Mouse (Mus musculus) heart, embryonic 13.5 days (tissue): Measurements from ENCODE around the gene Agap3. TPM values are rescaled to one million over a fixed set of nuclear protein-coding genes. Genes with fewer than 3 reads are reported as not detected.
A peak's percentile ranks its signal among the peaks of the same experiment; 100 is the strongest.

Experiments
- ATAC-seq: fragments of 200-750 bp; cut with Nextera tagmentation; 2 replicates; pipeline ENCODE4 v1.8.0; 2017; ENCODE audit warnings: moderate TSS enrichment; ENCODE audit not compliant: insufficient number of reproducible peaks, low FRiP score, low TSS enrichment; ENCODE audit errors: extremely low read depth
- H3K27ac ChIP-seq: fragments of 300-500 bp; sonication (generic); replicated peaks from 2 replicates; pipeline ENCODE4 v1.5.1; 2015; ENCODE audit warnings: moderate library complexity, mild to moderate bottlenecking, inconsistent platforms
- H3K27me3 ChIP-seq: fragments of 300-500 bp; sonication (generic); replicated peaks from 2 replicates; pipeline ENCODE4 v1.6.1; 2015; ENCODE audit warnings: mild to moderate bottlenecking, inconsistent platforms
- H3K36me3 ChIP-seq: fragments of 300-500 bp; sonication (generic); 2 replicates; pipeline ENCODE4 v1.6.1; 2015; ENCODE audit warnings: mild to moderate bottlenecking, inconsistent platforms
- H3K4me1 ChIP-seq: fragments of 300-500 bp; sonication (generic); 2 replicates; pipeline ENCODE4 v1.6.1; 2015; ENCODE audit warnings: inconsistent platforms
- H3K4me2 ChIP-seq: fragments of 300-500 bp; sonication (generic); 2 replicates; pipeline ENCODE4 v1.6.1; 2015; ENCODE audit warnings: inconsistent platforms, mild to moderate bottlenecking, moderate library complexity
- H3K4me3 ChIP-seq: fragments of 300-500 bp; sonication (generic); 2 replicates; pipeline ENCODE4 v1.5.1; 2015; ENCODE audit warnings: moderate library complexity, mild to moderate bottlenecking, inconsistent platforms
- H3K9ac ChIP-seq: fragments of 300-500 bp; sonication (generic); 2 replicates; pipeline ENCODE4 v1.6.1; 2015; ENCODE audit warnings: inconsistent platforms, mild to moderate bottlenecking, moderate library complexity
- H3K9me3 ChIP-seq: fragments of 300-500 bp; sonication (generic); 2 replicates; pipeline ENCODE4 v1.6.1; 2016; ENCODE audit warnings: inconsistent platforms
- WGBS: fragments of 180-500 bp; shearing (Covaris S2); methylation state at CpG from one replicate; pipeline ENCODE4 v1.1.7; 2015; ENCODE audit warnings: mixed read lengths; 5-methylcytosine and 5-hydroxymethylcytosine counted together
- polyA plus RNA-seq: library from polyadenylated mRNA; unstranded; fragments of >200 nt; fragmentation: Nextera tagmentation; extraction: Ambion mirVana; gene quantifications from 2 replicates; pipeline ENCODE4 v1.2.1, GENCODE M21; 2015

Gene Agap3
- polyA plus RNA-seq, 1 experiment from 2014 or later: 14.4 TPM

DNA sequence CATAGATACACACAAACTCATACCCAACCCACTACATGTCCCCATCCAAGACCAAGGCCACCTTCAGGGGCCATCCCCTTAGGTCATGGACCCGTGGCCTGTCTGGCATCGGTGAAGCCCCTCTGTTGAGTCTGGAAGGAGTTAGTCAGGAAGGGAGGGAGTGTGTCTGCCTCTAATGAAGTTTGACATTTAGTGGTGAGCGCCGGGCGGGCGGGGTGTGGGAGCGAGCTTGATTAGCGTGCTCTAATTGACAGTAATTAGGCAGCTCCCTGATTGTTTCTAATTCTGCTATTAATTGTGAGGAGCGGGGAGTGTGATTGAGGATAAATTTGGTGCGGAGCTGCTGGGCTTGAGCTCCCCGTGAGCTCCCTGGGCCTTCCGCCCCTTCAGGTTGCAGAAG is 45.5 kb downstream of the Agap3 start:
- no peak for ATAC-seq
- Histone ChIP-seq H3K4me2 (no peak overlapping the region), H3K4me1 (peaks cover 8% of the 10 kb centered on the region; the same call in 1 of the 2 replicates), H3K4me3 (no peak overlapping the region), H3K36me3 (peaks cover 99% of the 10 kb centered on the region), H3K27me3 (0 out of 2 replicates have a peak, but pooled peaks cover 11% of the 10 kb centered on the region), H3K9ac (no peak overlapping the region), H3K9me3 (no peaks in the 10 kb centered on the region), H3K27ac (no peak overlapping the region)
- 82% methylated on average over 12 of the region's 12 CpGs for WGBS

DNA sequence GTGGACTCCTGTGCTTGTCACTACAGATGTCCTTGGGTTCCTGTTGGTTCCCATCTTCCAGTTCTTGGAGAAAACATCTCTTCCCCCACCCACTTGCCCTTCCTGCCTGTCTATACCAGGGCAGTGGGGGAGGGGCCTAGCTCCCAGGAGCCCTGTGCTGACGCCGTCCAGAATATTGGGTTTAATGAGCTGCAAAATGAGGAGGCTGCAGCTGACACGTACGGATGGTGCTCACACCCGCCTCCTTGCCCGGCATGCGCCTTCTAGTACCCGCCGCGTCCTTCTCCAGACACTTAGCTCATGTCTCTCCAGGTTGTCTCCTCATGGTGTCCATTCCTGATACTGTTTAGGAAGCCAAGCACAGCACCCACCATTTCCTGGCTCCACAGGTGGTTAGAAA is 47.1 kb downstream of the Agap3 start:
- H3K36me3 ChIP-seq: peaks cover 88% of the 10 kb centered on the region
- no peak overlapping the region for H3K4me2 ChIP-seq
- H3K27me3 ChIP-seq: peaks cover 22% of the 10 kb centered on the region
- no peak overlapping the region for H3K9ac ChIP-seq
- H3K4me3 ChIP-seq: no peak overlapping the region
- no peak for ATAC-seq
- no peak overlapping the region for H3K27ac ChIP-seq
- WGBS: 90% methylated on average over 10 of the region's 10 CpGs
- peaks cover 8% of the 10 kb centered on the region; the same call in 1 of the 2 replicates for H3K4me1 ChIP-seq
- no peaks in the 10 kb centered on the region for H3K9me3 ChIP-seq

DNA sequence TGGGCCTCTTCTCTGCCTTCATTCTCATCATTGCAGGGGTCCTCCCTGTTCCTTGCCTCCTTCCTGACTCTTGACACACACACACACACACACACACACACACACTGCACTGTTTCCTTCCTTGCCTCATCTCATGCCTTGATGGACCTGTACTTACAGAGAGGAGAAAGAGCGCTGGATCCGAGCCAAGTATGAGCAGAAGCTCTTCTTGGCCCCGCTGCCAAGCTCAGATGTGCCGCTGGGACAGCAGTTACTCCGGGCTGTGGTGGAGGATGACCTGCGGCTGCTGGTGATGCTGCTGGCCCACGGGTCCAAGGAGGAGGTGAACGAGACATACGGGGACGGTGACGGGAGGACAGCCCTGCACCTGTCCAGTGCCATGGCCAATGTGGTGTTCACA is 48.9 kb downstream of the Agap3 start:
- peaks cover 70% of the 10 kb centered on the region for H3K36me3 ChIP-seq
- ATAC-seq: no peak
- 76% methylated on average over 11 of the region's 11 CpGs for WGBS
- H3K27me3 ChIP-seq: peaks cover 40% of the 10 kb centered on the region
- H3K27ac ChIP-seq: no peak overlapping the region
- H3K4me1 ChIP-seq: peaks cover 21% of the 10 kb centered on the region
- H3K9me3 ChIP-seq: no peaks in the 10 kb centered on the region
- no peak overlapping the region for H3K4me3 ChIP-seq
- no peak overlapping the region for H3K4me2 ChIP-seq
- H3K9ac ChIP-seq: no peak overlapping the region

DNA sequence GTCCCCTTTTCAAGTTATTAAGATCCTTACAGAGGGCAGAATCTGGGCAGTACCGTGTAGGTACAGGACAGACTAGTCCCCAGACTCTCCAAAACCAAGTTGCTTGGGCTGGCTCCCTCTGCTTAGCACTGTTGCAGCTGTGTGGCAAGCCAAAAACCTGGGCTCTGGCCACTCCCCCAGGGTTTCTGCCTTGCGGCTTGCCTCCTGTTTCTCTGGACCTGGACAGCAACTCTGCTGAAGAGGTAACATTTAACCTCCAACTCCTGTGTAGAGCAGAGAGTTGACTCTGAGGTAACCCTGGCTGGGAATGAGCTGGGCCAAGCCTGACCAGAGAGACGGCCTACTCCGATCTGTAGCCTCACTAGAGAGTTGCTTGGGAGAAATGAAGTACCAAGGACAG is 50.8 kb downstream of the Agap3 start:
- Histone ChIP-seq H3K9me3 (no peaks in the 10 kb centered on the region), H3K27ac (no peak overlapping the region), H3K36me3 (peaks cover 52% of the 10 kb centered on the region), H3K27me3 (peaks cover 51% of the 10 kb centered on the region), H3K4me1 (peaks cover 21% of the 10 kb centered on the region), H3K4me3 (no peak overlapping the region), H3K4me2 (no peak overlapping the region), H3K9ac (no peak overlapping the region)
- ATAC-seq: no peak
- WGBS: 68% methylated on average over 4 of the region's 4 CpGs

DNA sequence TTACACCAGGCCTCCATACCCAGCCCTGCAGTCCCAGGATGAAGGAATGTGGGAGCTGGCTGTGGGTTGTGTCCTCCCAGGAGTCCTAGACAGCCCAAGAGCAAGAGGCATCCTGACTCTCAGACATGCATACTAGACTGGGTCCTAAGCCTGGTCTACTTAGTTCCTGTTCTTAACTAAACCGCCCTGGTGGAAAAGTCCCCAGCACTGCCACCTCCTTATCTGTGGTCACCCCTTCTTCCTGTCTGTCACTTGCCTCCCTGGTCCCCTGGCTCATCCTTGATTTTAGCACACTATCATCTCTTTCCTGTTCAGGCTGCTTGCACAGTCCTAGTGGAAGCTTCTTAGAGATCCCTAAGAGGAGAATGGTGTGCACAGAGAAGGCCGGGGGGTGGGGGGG is 53.5 kb downstream of the Agap3 start:
- Histone ChIP-seq H3K27me3 (peaks cover 57% of the 10 kb centered on the region), H3K9ac (no peak overlapping the region), H3K27ac (no peak overlapping the region), H3K4me2 (no peak overlapping the region), H3K4me3 (no peak overlapping the region), H3K36me3 (peaks cover 24% of the 10 kb centered on the region), H3K9me3 (peaks cover 4% of the 10 kb centered on the region; the same call in 1 of the 2 replicates), H3K4me1 (peaks cover 20% of the 10 kb centered on the region)
- 24% methylated on average over 2 of the region's 2 CpGs for whole genome bisulfite sequencing
- no peak for ATAC-seq

DNA sequence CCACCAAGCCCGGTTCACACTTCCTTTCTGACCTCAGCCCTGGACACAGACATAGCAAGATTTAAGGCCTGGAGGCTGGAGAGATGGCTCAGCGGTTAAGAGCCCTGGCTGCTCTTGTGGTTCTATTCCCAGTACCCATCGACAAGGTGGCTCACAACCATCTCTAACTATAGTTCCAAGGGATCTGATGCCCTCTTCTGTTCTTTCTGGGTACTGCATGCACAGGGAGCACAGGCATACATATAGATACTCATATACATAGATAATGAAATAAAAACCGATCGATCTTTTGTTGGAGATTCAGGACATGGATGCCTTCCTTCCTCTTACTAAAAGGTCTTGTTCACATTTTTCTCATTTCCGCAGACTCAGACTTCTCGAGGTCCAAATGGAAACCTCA is 56.4 kb downstream of the Agap3 start:
- H3K36me3 ChIP-seq: no peaks in the 10 kb centered on the region
- no peak overlapping the region for H3K4me2 ChIP-seq
- H3K4me1 ChIP-seq: peaks cover 22% of the 10 kb centered on the region
- peaks cover 49% of the 10 kb centered on the region for H3K27me3 ChIP-seq
- H3K4me3 ChIP-seq: no peak overlapping the region
- H3K27ac ChIP-seq: no peak overlapping the region
- WGBS: 88% methylated on average over 7 of the region's 7 CpGs
- no peak overlapping the region for H3K9ac ChIP-seq
- peaks cover 4% of the 10 kb centered on the region; the same call in 1 of the 2 replicates for H3K9me3 ChIP-seq
- ATAC-seq: no peak

DNA sequence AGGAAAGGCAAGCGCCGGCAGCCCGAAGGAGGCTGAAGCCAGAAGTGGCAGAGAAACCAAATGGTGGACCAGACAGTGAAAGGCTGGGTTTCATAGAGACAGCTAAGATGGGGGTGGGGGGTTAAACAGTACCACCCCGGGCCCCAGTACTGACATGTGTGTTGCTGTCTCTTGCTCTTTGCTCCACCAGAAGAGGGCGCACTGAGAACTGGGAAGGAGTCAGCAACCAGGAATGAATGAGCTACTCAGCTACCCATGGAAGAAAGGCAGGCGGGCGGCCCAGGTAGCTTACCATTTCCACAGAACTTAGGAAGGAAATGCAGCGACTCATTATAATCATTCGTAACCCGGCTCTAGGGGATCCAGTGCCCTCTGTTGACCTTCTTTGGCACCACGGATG is 58.7 kb downstream of the Agap3 start:
- ATAC-seq: no peak
- Histone ChIP-seq H3K27ac (no peak overlapping the region), H3K4me3 (no peak overlapping the region), H3K36me3 (no peaks in the 10 kb centered on the region), H3K4me1 (peaks cover 9% of the 10 kb centered on the region), H3K9me3 (peaks cover 4% of the 10 kb centered on the region; the same call in 1 of the 2 replicates), H3K27me3 (peaks cover 41% of the 10 kb centered on the region), H3K9ac (no peak overlapping the region), H3K4me2 (no peak overlapping the region)
- WGBS: 41% methylated on average over 11 of the region's 11 CpGs

DNA sequence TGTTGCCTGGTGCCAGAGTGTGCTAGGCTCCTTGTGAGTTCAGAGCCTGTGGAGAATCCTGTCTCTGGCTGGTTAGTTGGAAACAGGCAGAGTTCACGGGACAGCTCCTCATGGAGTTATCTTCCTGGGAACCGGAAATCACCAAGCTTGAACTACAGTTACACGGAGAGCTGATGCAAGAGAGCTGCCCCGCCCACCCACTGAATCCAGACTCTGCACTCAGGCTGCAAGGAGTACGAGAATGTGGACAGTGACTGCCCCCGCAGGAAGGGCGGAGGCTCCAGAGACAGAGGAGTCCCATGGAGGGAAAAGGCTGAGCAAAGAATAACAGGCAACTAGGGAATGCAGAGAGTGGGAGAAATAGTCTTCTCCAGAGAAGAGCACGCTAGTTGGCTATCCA is 60.3 kb downstream of the Agap3 start:
- Histone ChIP-seq H3K4me2 (no peak overlapping the region), H3K36me3 (no peaks in the 10 kb centered on the region), H3K4me1 (peaks cover 9% of the 10 kb centered on the region), H3K27me3 (peaks cover 41% of the 10 kb centered on the region), H3K4me3 (no peak overlapping the region), H3K27ac (no peak overlapping the region), H3K9me3 (peaks cover 4% of the 10 kb centered on the region; the same call in 1 of the 2 replicates), H3K9ac (no peak overlapping the region)
- WGBS: 32% methylated on average over 8 of the region's 8 CpGs
- no peak for ATAC-seq

DNA sequence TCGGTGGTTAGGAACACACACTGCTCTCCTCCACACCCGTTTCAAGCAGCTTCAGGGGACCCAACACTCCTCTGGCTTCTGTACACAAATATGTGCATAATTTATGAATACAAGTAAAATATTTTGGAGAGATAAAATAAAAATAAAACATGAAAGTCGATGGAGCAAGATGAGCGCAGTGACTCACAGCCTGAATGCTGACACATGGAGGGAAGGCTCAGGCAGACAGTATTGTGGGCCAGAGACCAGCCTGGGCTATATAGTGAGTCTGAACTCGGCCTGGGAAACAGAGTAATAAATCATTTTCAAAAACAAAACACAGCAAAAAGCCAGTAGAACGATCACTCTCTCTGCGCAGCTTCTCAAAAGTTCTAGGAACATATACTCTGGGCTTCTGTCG is 69.4 kb downstream of the Agap3 start:
- Histone ChIP-seq H3K9me3 (no peaks in the 10 kb centered on the region), H3K27ac (no peak overlapping the region), H3K27me3 (peaks cover 93% of the 10 kb centered on the region), H3K9ac (no peak overlapping the region), H3K36me3 (no peaks in the 10 kb centered on the region), H3K4me1 (peaks cover 6% of the 10 kb centered on the region), H3K4me3 (no peak overlapping the region), H3K4me2 (no peak overlapping the region)
- no peak for ATAC-seq
- WGBS: 58% methylated on average over 8 of the region's 8 CpGs

DNA sequence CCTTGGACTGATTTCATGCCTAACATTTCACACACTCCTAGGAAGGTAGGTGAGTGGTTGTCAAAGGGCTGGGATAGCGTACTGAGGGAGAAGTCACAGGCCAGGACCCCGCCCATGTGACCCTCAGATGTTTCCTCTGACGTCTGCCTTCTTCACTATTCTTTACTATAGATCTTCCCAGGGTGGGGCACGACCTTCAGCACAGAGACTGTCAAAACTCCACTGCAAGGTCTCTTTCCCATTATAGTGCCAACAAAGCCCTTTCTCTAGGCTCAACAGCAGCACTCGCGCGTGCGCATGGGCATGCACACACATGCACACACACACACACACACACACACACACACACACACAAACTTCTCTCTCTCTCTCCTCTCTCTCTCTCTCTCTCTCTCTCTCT is 71.8 kb downstream of the Agap3 start:
- ATAC-seq: no peak

DNA sequence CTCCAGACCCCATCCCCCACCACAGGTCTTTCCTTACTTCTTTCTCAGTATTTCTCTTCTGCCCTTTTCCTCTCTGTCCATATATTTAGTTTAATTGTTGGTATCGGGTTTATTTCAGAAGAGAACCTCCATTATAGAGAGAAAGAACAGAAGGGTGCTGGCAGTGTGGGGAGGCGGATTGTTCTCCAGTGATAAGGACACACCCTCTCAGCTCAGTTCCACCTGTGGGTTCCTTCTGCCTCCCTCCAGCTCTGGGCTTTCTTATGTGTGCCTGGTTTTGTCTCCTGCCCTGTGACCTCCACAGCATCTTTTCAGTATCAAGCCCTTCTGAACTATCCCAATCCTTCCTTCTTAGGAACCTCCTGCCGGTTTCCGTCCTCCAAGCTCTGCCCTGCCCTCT is 72.5 kb downstream of the Agap3 start:
- Histone ChIP-seq H3K9me3 (no peaks in the 10 kb centered on the region), H3K36me3 (no peaks in the 10 kb centered on the region), H3K4me2 (no peak overlapping the region), H3K27ac (no peak overlapping the region), H3K27me3 (peaks cover 95% of the 10 kb centered on the region), H3K4me3 (no peak overlapping the region), H3K9ac (no peak overlapping the region), H3K4me1 (peaks cover 15% of the 10 kb centered on the region)
- 16% methylated on average over 4 of the region's 4 CpGs for WGBS
- no peak for ATAC-seq

More for the DNA sequence above, 71.8 kb downstream of the Agap3 start:
- Histone ChIP-seq H3K4me1 (peaks cover 15% of the 10 kb centered on the region), H3K4me3 (no peak overlapping the region), H3K9me3 (no peaks in the 10 kb centered on the region), H3K36me3 (no peaks in the 10 kb centered on the region), H3K9ac (no peak overlapping the region), H3K27me3 (peaks cover 95% of the 10 kb centered on the region), H3K27ac (no peak overlapping the region), H3K4me2 (no peak overlapping the region)
- 55% methylated on average over 8 of the region's 8 CpGs for WGBS

DNA sequence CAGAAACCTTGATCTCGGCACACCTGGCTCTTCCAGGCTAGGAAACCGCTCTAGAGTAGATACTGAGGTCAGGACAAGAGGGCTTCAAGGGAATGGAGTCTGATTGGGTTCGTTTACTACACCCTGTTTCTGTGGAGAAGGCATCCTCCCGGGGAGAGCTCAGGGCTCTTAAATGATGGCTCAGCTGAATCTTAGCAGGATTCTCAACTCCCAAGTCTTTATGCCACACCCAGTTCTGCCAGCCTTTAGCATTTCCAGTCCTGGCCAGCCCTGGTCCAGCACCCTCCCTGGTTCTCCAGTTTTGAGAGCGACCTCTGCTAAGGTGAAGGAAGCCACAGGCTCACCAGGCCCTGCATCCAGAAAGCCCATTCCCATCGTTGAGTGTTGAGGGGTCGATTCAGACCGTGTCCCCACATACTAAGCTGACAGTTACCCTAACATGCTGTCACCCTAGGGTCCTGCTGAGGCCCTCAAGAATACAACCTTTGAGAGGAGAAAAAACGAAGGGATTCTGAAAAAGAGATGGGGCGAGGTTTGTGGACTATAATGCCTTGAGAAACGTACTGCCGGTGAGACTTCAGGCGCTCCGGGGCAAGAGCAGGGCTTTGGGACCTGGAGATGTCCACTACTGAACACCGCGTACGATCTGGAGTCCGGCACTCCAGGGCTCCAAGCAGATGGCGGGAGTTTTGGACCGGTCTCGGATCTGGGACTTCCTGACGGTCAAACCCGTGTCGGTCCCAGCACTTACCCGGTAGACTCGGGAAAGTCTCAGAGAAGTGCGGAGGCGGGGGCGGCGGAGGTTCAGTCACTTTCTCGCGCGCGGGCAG is 73.6 kb downstream of the Agap3 start:
- peak overlapping the region; percentile 78 for H3K4me2 ChIP-seq
- H3K27ac ChIP-seq: no peak overlapping the region
- H3K9me3 ChIP-seq: no peaks in the 10 kb centered on the region
- H3K36me3 ChIP-seq: no peaks in the 10 kb centered on the region
- peaks cover 94% of the 10 kb centered on the region for H3K27me3 ChIP-seq
- H3K9ac ChIP-seq: peak overlapping the region; percentile 72; the same call in 1 of the 2 replicates
- H3K4me1 ChIP-seq: peaks cover 15% of the 10 kb centered on the region
- no peak for ATAC-seq
- H3K4me3 ChIP-seq: peak overlapping the region; percentile 52
- WGBS: 5% methylated on average over 34 of the region's 34 CpGs
